Mouse (Mus musculus) neural tube, embryonic 13.5 days (tissue): Measurements from ENCODE around the gene Bsg. TPM values are rescaled to one million over a fixed set of nuclear protein-coding genes. Genes with fewer than 3 reads are reported as not detected.

ENCODE experiments used
- ATAC-seq: fragments of 200-750 bp; cut with Nextera tagmentation; 2 replicates; pipeline ENCODE4 v1.8.0; 2017; ENCODE audit warnings: low read depth, mild to moderate bottlenecking, moderate TSS enrichment, moderate library complexity
- H3K27ac ChIP-seq: fragments of 300-500 bp; sonication (generic); replicated peaks from 2 replicates; pipeline ENCODE4 v1.5.1; 2015; ENCODE audit warnings: moderate library complexity, mild to moderate bottlenecking, inconsistent platforms
- H3K27me3 ChIP-seq: fragments of 300-500 bp; sonication (generic); 2 replicates; pipeline ENCODE4 v1.6.1; 2015; ENCODE audit warnings: mild to moderate bottlenecking, inconsistent platforms
- H3K36me3 ChIP-seq: fragments of 300-500 bp; sonication (generic); 2 replicates; pipeline ENCODE4 v1.6.1; 2015; ENCODE audit warnings: mild to moderate bottlenecking, inconsistent platforms
- H3K4me1 ChIP-seq: fragments of 300-500 bp; sonication (generic); replicated peaks from 2 replicates; pipeline ENCODE4 v1.6.1; 2015; ENCODE audit warnings: inconsistent platforms
- H3K4me2 ChIP-seq: fragments of 300-500 bp; sonication (generic); 2 replicates; pipeline ENCODE4 v1.6.1; 2015; ENCODE audit warnings: inconsistent platforms, mild to moderate bottlenecking, moderate library complexity
- H3K4me3 ChIP-seq: fragments of 300-500 bp; sonication (generic); 2 replicates; pipeline ENCODE4 v1.5.1; 2015; ENCODE audit warnings: mild to moderate bottlenecking, inconsistent platforms
- H3K9ac ChIP-seq: fragments of 300-500 bp; sonication (generic); 2 replicates; pipeline ENCODE4 v1.6.1; 2015; ENCODE audit warnings: moderate library complexity, mild to moderate bottlenecking, inconsistent platforms
- H3K9me3 ChIP-seq: fragments of 300-500 bp; sonication (generic); 2 replicates; pipeline ENCODE4 v1.6.1; 2016; ENCODE audit warnings: inconsistent platforms
- WGBS: fragments of 180-500 bp; shearing (Covaris S2); methylation state at CpG from one replicate; pipeline ENCODE4 v1.1.7; 2015; 5-methylcytosine and 5-hydroxymethylcytosine counted together
- polyA plus RNA-seq: library from polyadenylated mRNA; unstranded; fragments of >200 nt; fragmentation: Nextera tagmentation; extraction: Ambion mirVana; gene quantifications from 2 replicates; pipeline ENCODE4 v1.2.1, GENCODE M21; 2015

Gene Bsg
- polyA plus RNA-seq, 1 experiment from 2014 or later, result 762 TPM

GRCm38 (mm10) chr10:79709307-79709706, 5.0 kb downstream of the Bsg start:
- Histone ChIP-seq H3K27me3 (peaks cover 2% of the 10 kb centered on the region; the same call in 1 of the 2 replicates), H3K4me1 (peaks cover 33% of the 10 kb centered on the region), H3K9ac (no peak overlapping the region), H3K27ac (no peak overlapping the region), H3K36me3 (peaks cover 54% of the 10 kb centered on the region), H3K4me2 (no peak overlapping the region), H3K4me3 (no peak overlapping the region), H3K9me3 (no peaks in the 10 kb centered on the region)
- WGBS, result 80% methylated on average over 7 of the region's 7 CpGs
- ATAC-seq, result no peak

GRCm38 (mm10) chr10:79712029-79712428, 7.7 kb downstream of the Bsg start:
- no peak for ATAC-seq
- peaks cover 29% of the 10 kb centered on the region for H3K27me3 ChIP-seq
- peaks cover 49% of the 10 kb centered on the region for H3K36me3 ChIP-seq
- no peak overlapping the region for H3K9ac ChIP-seq
- H3K9me3 ChIP-seq, result no peaks in the 10 kb centered on the region
- H3K4me3 ChIP-seq, result no peak overlapping the region
- H3K27ac ChIP-seq, result no peak overlapping the region
- no peak overlapping the region for H3K4me2 ChIP-seq
- 95% methylated on average over 1 of the region's 1 CpGs for WGBS
- peaks cover 25% of the 10 kb centered on the region for H3K4me1 ChIP-seq

GRCm38 (mm10) chr10:79712499-79713126, 8.3 kb downstream of the Bsg start:
- no peak for ATAC-seq
- no peaks in the 10 kb centered on the region for H3K9me3 ChIP-seq
- 8% methylated on average over 4 of the region's 6 CpGs for WGBS

GRCm38 (mm10) chr10:79713163-79713562, 8.9 kb downstream of the Bsg start:
- peaks cover 26% of the 10 kb centered on the region for H3K4me1 ChIP-seq
- H3K27me3 ChIP-seq, result peaks cover 40% of the 10 kb centered on the region
- no peak overlapping the region for H3K9ac ChIP-seq
- peaks cover 41% of the 10 kb centered on the region for H3K36me3 ChIP-seq
- H3K27ac ChIP-seq, result no peak overlapping the region
- no peak for ATAC-seq
- H3K9me3 ChIP-seq, result no peaks in the 10 kb centered on the region
- 61% methylated on average over 1 of the region's 1 CpGs for WGBS
- H3K4me2 ChIP-seq, result no peak overlapping the region
- H3K4me3 ChIP-seq, result no peak overlapping the region

More at GRCm38 (mm10) chr10:79712499-79713126, 8.3 kb downstream of the Bsg start:
- H3K4me1 ChIP-seq, result peaks cover 25% of the 10 kb centered on the region
- peaks cover 35% of the 10 kb centered on the region for H3K27me3 ChIP-seq
- peaks cover 43% of the 10 kb centered on the region for H3K36me3 ChIP-seq
- H3K9ac ChIP-seq, result no peak overlapping the region
- no peak overlapping the region for H3K4me2 ChIP-seq
- H3K27ac ChIP-seq, result no peak overlapping the region
- H3K4me3 ChIP-seq, result no peak overlapping the region

- 55% methylated on average over 4 of the region's 4 CpGs for WGBS
- no peak overlapping the region for H3K27ac ChIP-seq
- peaks cover 28% of the 10 kb centered on the region for H3K4me1 ChIP-seq
- no peak overlapping the region for H3K4me2 ChIP-seq
- H3K4me3 ChIP-seq, result no peak overlapping the region
- H3K9me3 ChIP-seq, result no peaks in the 10 kb centered on the region
- H3K36me3 ChIP-seq, result peaks cover 25% of the 10 kb centered on the region
- peaks cover 58% of the 10 kb centered on the region for H3K27me3 ChIP-seq
- H3K9ac ChIP-seq, result no peak overlapping the region
- ATAC-seq, result no peak
Observed at GRCm38 (mm10) chr10:79714996-79715395, 10.7 kb downstream of the Bsg start.

GRCm38 (mm10) chr10:79716254-79716987, 12.1 kb downstream of the Bsg start, which contains the start of gene Hcn2:
Gene Hcn2 (plus strand): TSS chr10:79716634.
- WGBS, result 3% methylated on average over 51 of the region's 91 CpGs
- H3K27ac ChIP-seq, result no peak within 1 kb of the TSS
- peak within 1 kb of the TSS; percentile 82 for H3K9ac ChIP-seq
- ATAC-seq, result peak; percentile 69
- peaks cover 11% of the 10 kb centered on the region for H3K36me3 ChIP-seq
- no peaks in the 10 kb centered on the region for H3K9me3 ChIP-seq
- H3K27me3 ChIP-seq, result peaks cover 65% of the 10 kb centered on the region
- peaks cover 28% of the 10 kb centered on the region for H3K4me1 ChIP-seq
- peak within 1 kb of the TSS; percentile 66 for H3K4me3 ChIP-seq
- H3K4me2 ChIP-seq, result peak within 1 kb of the TSS; percentile 90

- peak overlapping the region; percentile 90 for H3K4me2 ChIP-seq
- peak; percentile 12 for ATAC-seq
- H3K36me3 ChIP-seq, result peaks cover 5% of the 10 kb centered on the region
- H3K27me3 ChIP-seq, result peaks cover 65% of the 10 kb centered on the region
- H3K4me1 ChIP-seq, result peaks cover 28% of the 10 kb centered on the region
- under 1% methylated on average over 44 of the region's 44 CpGs for WGBS
- H3K4me3 ChIP-seq, result peak overlapping the region; percentile 66
- no peaks in the 10 kb centered on the region for H3K9me3 ChIP-seq
- H3K9ac ChIP-seq, result peak overlapping the region; percentile 82
- no peak overlapping the region for H3K27ac ChIP-seq
Observed at GRCm38 (mm10) chr10:79716988-79717355, 12.7 kb downstream of the Bsg start.

- ATAC-seq, result no peak
- H3K36me3 ChIP-seq, result no peaks in the 10 kb centered on the region
- no peak overlapping the region for H3K27ac ChIP-seq
- H3K9me3 ChIP-seq, result no peaks in the 10 kb centered on the region
- peak overlapping the region; percentile 66 for H3K4me3 ChIP-seq
- H3K27me3 ChIP-seq, result peaks cover 65% of the 10 kb centered on the region
- H3K4me2 ChIP-seq, result peak overlapping the region; percentile 90
- 5% methylated on average over 43 of the region's 43 CpGs for WGBS
- H3K4me1 ChIP-seq, result peaks cover 30% of the 10 kb centered on the region
- H3K9ac ChIP-seq, result peak overlapping the region; percentile 82
Observed at GRCm38 (mm10) chr10:79717640-79718357, 13.5 kb downstream of the Bsg start.

GRCm38 (mm10) chr10:79721089-79721488, 16.8 kb downstream of the Bsg start:
- no peak for ATAC-seq
- H3K4me1 ChIP-seq, result peaks cover 25% of the 10 kb centered on the region
- no peak overlapping the region for H3K9ac ChIP-seq
- H3K4me3 ChIP-seq, result no peak overlapping the region
- H3K27ac ChIP-seq, result no peak overlapping the region
- WGBS, result 75% methylated on average over 5 of the region's 5 CpGs
- H3K36me3 ChIP-seq, result no peaks in the 10 kb centered on the region
- peaks cover 45% of the 10 kb centered on the region for H3K27me3 ChIP-seq
- no peak overlapping the region for H3K4me2 ChIP-seq
- no peaks in the 10 kb centered on the region for H3K9me3 ChIP-seq

- Histone ChIP-seq H3K4me1 (peaks cover 6% of the 10 kb centered on the region), H3K4me3 (no peak overlapping the region), H3K36me3 (no peaks in the 10 kb centered on the region), H3K9me3 (no peaks in the 10 kb centered on the region), H3K9ac (no peak overlapping the region), H3K27ac (no peak overlapping the region), H3K4me2 (no peak overlapping the region), H3K27me3 (peaks cover 26% of the 10 kb centered on the region)
- ATAC-seq, result no peak
- WGBS, result 67% methylated on average over 6 of the region's 6 CpGs
Observed at GRCm38 (mm10) chr10:79723047-79723446, 18.8 kb downstream of the Bsg start.

GRCm38 (mm10) chr10:79723692-79724091, 19.4 kb downstream of the Bsg start:
- no peaks in the 10 kb centered on the region for H3K9me3 ChIP-seq
- H3K9ac ChIP-seq, result no peak overlapping the region
- no peak overlapping the region for H3K27ac ChIP-seq
- no peak overlapping the region for H3K4me2 ChIP-seq
- ATAC-seq, result no peak
- no peak overlapping the region for H3K4me3 ChIP-seq
- no peaks in the 10 kb centered on the region for H3K36me3 ChIP-seq
- H3K27me3 ChIP-seq, result peaks cover 19% of the 10 kb centered on the region
- 0 out of 2 replicates have a peak, but pooled peaks cover 2% of the 10 kb centered on the region for H3K4me1 ChIP-seq
- 92% methylated on average over 7 of the region's 7 CpGs for WGBS

- 38% methylated on average over 11 of the region's 11 CpGs for WGBS
- ATAC-seq, result no peak
- H3K27ac ChIP-seq, result no peak overlapping the region
- H3K27me3 ChIP-seq, result no peaks in the 10 kb centered on the region; the same call in 1 of the 2 replicates
- no peak overlapping the region for H3K9ac ChIP-seq
- H3K4me3 ChIP-seq, result no peak overlapping the region
- 0 out of 2 replicates have a peak, but pooled peaks cover 2% of the 10 kb centered on the region for H3K4me1 ChIP-seq
- no peak overlapping the region for H3K4me2 ChIP-seq
- H3K9me3 ChIP-seq, result no peaks in the 10 kb centered on the region
- peaks cover 5% of the 10 kb centered on the region for H3K36me3 ChIP-seq
Observed at GRCm38 (mm10) chr10:79726090-79726489, 21.8 kb downstream of the Bsg start.
